In the genomic region with DNA sequence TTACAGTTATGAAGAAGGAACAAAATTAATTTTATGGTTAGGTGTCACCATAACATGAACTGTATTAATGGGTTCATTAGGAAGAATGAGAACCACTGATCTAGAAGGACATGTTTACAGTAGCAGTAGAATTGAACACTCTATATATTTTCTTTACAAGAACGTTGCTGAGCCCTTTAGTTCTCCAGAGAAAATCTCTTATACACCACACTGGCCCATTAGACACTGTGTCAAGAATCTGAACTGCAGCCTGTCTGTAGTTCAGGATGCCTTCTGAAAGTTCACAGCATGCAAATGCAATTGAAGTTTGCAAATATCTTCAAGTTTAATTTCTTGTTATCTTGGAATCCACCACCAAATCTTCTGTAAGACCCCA, we compare ENCODE assay signal across 25 mouse cellular contexts.
"Had no signal": no experiment of that assay in that cellular context is flagged by ENCODE, and none has a peak within 500 bp of the region (broad histone marks: within the 10 kb centered on the region; RNA-seq: fewer than 3 reads in every experiment).

No protein-coding gene starts in this region.

- ATAC-seq: forebrain, embryonic 15.5 days; hindbrain, postnatal 0 days; intestine, postnatal 0 days had no signal

- H3K27me3 ChIP-seq: forebrain, embryonic 15.5 days; heart, embryonic 13.5 days; heart, embryonic 15.5 days; hindbrain, embryonic 13.5 days; hindbrain, embryonic 15.5 days; limb, embryonic 12.5 days had no signal

- H3K4me2 ChIP-seq: forebrain, embryonic 15.5 days; heart, embryonic 11.5 days; heart, embryonic 13.5 days; heart, embryonic 15.5 days; hindbrain, embryonic 13.5 days; hindbrain, embryonic 15.5 days; limb, embryonic 12.5 days; liver, embryonic 11.5 days had no signal

- H3K9me3 ChIP-seq: limb, embryonic 10.5 days had no signal

- H3K9ac ChIP-seq: forebrain, embryonic 15.5 days; forebrain, postnatal 0 days; heart, embryonic 13.5 days; heart, embryonic 15.5 days; hindbrain, embryonic 13.5 days; hindbrain, embryonic 15.5 days; limb, embryonic 12.5 days had no signal

- H3K4me3 ChIP-seq: forebrain, embryonic 15.5 days; heart, adult 2 months; heart, embryonic 13.5 days; heart, embryonic 15.5 days; hindbrain, embryonic 13.5 days; hindbrain, embryonic 15.5 days; layer of hippocampus, adult 2 months; left cerebral cortex, adult 2 months; limb, embryonic 10.5 days; limb, embryonic 12.5 days had no signal

- H3K27ac ChIP-seq: forebrain, embryonic 15.5 days; heart, adult 2 months; heart, embryonic 13.5 days; heart, embryonic 15.5 days; hindbrain, embryonic 13.5 days; hindbrain, embryonic 15.5 days; hindbrain, postnatal 0 days; layer of hippocampus, adult 2 months; left cerebral cortex, adult 2 months; limb, embryonic 10.5 days; limb, embryonic 12.5 days had no signal

- H3K36me3 ChIP-seq: forebrain, embryonic 15.5 days; heart, embryonic 13.5 days; heart, embryonic 15.5 days; hindbrain, embryonic 13.5 days; hindbrain, embryonic 15.5 days; limb, embryonic 10.5 days; limb, embryonic 12.5 days had no signal

- H3K4me1 ChIP-seq: forebrain, embryonic 15.5 days; heart, embryonic 13.5 days; heart, embryonic 15.5 days; hindbrain, embryonic 13.5 days; hindbrain, embryonic 15.5 days; limb, embryonic 10.5 days; limb, embryonic 12.5 days had no signal

- DNase-seq: gastrocnemius, postnatal 14 days; gastrocnemius, postnatal 36 days; heart, adult 11 months; heart, adult 2 months; heart, postnatal 14 days; heart, postnatal 36 days; kidney, adult 18-20 months; kidney, adult 8-10 months; kidney, postnatal 10 days; kidney, postnatal 36 days; liver had no signal
